Mouse (Mus musculus) urinary bladder, postnatal 36 days (tissue): ENCODE data around the gene Tfpi.
"Not testable (repeated sequence)": the region's sequence is repeated elsewhere in the genome, so short reads cannot be mapped to it uniquely, and the experiment has no call there.

Experiments used
- DNase-seq, 2 experiments: peaks; one replicate each; pipeline ENCODE4 v3.0.0; 2022; ENCODE audit warnings: low spot score in 2 of 2, mixed read lengths in 1 of 2

The Tfpi gene

DNA sequence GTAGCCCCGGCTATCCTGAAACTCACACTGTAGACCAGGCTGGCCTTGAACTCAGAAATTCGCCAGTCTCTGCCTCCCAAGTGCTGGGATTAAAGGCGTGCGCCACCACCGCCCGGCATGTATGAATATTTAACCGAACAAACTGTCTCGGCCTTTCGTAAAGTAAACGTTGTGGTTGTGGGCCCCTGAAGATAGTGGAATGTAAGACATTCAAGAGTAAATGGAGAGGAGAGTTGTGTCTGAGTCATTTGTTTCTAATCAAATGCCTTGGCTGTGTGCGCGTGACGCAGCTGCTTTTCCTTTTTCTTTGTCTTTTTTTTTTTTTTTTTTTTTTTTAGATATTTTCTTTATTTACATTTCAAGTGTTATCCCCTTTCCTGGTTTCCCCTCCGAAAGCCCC is 88.0 kb downstream of the Tfpi start:
- DNase-seq, result not testable (repeated sequence)

DNA sequence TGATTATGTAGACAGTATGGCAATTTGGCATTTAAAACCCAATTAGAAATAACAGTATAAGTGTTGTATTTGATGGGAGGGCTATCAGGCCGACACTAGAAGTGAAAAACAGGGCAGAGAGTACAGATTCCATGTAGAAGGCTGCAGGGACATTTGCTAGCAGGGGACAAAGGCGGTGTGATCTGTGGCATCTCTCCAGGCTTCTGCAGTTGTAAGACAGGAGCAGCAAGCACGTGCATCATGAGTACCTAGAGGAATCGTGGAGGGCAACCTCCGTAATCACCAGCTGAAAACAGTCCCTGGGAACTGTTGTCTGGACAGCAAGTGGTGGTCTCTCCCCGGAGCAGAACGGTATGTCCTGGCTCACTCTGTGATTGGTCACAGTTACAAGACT is 88.6 kb downstream of the Tfpi start:
- no peak for DNase-seq

DNA sequence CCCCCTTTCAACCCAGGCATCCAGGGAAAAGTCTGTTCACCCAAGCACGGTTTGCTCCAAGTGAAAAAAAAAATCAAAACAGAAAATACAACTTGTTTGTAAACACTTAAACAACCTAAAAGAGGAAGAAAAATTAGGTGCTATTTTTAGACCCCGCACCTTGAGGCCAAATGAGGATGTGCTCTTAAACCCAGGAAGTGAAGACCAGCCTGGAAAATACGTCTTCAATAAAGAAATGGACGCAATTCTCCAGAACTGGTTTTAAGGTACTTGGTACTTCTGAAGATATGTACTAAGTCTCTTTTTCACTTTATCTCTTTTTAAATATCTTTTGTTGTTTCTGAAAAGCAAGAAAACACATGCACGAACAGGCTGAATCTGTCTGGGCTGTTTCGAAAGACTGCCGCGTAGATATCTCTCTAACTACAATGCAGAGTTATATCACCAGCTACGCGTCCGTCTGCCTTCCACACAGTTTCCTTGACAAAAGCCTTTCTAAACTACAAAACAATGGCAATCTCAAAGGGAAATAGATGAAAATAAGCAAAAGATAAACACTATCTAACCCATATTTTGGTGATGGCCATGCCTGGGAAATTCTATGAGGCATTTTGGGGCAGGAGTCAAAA is 89.1 kb downstream of the Tfpi start:
- DNase-seq, result no peak

DNA sequence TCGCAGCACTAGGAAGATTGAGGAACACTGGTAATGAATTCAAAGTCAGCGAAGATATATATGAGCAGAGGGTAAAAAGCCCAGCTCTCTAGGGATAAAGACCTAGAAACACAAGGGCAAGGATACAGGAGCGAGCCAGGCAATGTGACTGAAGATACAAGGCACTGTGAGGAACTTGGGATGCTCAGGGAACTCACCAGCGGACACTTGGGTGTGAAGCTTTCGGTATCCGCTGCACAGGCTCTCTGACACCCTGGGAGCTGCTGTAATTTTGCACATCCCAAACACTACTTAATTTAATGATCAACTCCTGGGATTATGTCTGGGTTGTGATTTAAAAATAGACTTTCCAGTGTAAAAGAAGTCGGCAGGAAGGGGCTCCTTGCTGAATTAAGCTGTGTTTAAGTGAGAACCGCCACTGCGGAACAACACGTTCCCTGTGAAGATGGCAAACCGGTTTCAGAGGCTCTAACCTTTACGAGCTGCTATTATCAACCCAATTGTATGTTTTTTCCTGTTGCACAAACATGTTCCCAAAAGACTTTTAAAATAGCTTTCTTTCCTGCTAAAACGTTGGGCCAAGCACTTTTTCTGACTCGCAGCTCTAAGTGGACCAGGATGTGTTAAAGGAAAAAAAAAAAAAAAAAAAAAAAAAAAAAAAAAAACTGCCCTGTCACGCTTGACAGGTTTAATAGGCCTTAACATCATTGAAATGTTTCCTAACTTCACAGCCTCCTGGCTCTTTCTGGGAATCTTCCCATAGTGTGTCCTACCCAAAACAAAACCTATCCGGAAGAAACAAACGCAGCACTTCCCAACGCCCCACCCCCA is 89.8 kb downstream of the Tfpi start:
- DNase-seq, result no peak

DNA sequence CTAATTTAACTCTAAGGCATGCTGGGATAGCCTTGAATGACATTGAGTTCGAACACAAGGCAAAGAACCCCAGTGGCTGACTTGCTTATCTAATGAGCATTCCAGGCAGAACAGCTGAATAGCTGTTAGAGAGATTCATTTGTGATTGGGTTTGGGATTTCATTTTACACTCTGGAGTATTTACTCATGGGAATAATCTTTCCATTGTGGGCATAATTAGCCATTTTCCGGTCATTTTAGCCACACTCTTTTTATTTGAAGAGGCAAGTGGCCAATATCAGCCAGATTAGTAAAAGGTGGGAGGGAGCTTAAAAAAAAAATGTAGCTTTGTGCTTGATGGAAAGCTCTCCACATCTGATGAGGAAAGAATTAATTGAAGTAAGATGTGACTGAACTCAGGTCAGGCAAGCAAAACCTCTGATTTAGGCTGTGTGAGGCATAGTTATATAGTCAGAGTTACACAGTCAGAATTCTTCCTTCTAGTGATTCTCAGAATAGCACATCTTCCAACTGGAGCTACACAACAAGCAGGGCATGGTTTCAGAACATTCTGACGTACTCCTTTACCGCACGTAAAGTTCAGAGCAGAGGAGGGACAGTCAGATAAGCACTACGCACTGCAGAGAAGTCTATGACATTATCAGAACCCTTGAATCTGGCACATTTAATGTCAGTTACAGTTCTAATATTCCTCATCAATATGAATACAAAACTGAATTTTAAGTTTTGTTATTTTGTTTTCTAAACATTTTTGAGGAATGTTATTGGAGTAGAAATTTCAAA is 91.5 kb downstream of the Tfpi start:
- no peak for DNase-seq

DNA sequence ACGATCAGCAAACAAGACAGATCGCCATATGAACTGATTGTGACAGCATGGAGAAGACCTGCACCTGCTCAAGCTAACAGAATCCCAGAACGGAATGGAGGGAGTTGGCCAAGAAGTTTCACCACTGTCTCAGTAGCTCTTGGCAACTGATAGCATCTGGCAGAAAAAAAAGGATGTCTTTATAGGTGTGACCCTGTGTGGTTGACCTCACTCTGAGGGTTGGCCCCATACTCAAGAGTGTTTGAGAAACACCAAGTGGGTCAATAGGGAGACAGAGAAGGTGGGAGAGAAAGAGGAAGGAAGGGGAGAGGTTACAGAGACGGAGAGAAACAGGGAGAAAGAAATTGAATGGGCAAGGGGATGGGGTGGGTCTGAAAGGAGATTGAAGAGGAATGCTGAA is 92.7 kb downstream of the Tfpi start:
- DNase-seq, result no peak
